Mouse (Mus musculus) c-Kit-positive CD71-negative TER-119-negative erythroid progenitor cells, embryonic 14.5 days (primary cell): ENCODE measurements around the gene Arhgap4.
A peak's percentile ranks its signal among the peaks of the same experiment; 100 is the strongest.

ENCODE experiments used
- DNase-seq: peaks from one replicate; pipeline ENCODE4 v3.0.0-alpha.2; 2013; ENCODE audit warnings: low read depth

Gene Arhgap4

DNA sequence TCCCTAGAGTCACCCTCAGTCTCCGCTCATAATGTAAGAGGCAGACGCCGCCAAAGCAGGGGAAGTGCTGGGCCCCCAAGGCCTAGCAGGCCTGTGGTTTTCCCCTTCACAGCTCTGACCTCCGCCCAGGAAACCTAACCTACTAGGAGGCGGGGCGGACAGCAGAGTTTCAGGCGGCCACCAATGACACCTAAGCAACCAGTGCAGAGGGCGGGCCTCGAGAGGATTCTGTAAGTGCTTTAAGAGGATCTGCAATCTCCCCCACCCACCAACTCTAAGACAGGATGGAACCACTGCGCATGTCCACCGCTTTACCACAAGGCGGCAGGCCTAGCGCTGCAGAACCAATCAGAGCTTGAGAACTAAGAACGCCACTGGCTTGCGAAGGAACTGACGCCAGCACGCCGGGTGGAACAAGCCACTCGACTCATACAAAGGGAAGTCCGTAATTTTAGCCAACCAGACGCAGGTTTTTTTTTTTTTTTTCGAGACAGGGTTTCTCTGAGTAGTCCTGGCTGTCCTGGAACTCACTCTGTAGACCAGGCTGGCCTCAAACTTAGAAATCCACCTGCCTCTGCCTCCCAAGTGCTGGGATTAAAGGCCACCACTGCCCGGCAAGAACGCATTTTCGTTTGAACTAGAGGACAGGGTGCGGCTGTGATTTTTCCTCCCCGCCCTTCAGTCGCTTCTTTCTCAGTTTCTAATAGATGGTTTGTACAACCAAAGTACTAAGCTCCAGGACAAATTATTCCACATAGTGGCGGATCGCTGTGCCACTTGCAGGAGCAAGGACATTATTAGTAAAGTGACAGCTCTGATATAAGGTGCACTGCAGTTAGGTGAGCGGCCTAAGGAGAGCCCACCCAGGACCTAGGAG lies 6.6 kb downstream of the Arhgap4 start:
- peak; percentile 83 for DNase-seq

DNA sequence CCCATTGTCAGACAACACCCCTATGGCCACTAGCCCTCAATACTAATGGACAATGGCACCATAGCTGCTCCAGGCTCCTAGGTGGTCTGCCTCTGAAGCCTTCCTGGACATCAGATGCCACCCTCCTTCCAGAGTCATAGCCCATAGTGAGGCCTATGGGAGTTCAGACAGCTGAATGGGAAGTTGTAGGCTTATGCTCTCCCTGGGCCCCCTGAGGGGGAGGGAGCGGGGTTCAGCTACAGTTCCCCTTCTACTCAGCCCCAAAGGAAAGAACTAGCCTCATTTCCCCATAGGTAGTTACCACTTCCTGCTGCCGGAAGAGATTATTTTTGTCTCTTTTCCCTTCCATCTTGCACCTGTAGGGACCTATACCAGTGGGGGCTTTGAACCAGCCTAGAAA lies 10.1 kb downstream of the Arhgap4 start:
- no peak for DNase-seq

DNA sequence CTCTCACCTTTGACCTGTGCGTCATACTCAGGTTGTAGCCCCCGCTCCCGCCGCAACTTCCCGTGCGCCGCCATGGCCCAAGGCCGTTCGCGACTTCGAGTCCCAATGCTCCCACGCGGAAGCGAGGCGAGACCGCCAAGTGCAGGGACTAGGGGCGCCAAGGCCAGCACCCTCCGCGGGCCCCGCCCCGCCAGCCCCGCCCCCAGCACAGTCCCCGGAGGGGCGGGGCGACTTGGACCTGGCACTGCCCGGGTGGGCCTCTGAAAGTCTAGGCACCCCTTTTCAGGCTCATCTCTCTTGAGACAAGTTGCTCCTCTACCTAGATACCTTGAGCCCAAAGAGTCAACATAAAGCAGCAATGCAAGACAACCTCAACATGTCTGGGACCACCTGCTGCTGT lies 10.5 kb downstream of the Arhgap4 start:
- DNase-seq, result no peak

DNA sequence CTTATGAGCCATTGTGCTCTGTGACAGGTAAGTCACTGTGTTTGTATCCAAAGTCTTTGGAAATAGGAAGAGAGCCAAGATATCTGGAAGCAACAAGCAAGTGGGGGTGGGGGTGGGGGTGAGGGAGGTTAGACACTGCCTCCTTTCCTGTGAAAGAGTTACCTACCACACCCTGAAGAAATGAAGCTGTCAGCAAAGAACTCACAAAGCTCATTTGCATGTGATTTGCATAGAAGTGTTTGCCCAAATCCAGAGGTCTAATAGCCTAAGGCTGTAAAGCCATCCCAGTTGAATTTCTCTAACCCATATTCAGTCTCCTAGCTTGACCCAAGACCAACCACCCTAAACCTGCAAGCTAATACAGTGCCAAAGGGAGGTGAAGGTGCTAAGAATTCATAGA lies 11.2 kb downstream of the Arhgap4 start:
- no peak for DNase-seq

DNA sequence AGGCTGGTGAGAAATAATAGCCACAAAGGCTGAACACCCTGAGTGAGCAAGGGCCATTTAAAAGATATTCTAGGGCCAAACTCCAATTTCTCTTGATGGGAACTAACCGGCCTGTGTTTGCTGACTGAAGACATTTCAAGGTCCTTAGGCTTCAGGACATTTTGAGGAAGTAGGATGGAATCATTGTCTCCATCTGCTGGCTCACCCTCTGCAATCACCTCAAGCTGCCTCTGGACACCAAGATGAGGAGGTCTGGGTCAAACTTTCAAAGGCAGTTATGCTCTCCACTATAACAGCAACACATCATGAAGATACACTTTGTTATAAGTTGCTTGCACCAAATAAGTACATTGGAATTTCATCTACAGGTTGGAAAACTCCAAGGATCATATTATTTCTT lies 11.6 kb downstream of the Arhgap4 start:
- DNase-seq, result no peak

DNA sequence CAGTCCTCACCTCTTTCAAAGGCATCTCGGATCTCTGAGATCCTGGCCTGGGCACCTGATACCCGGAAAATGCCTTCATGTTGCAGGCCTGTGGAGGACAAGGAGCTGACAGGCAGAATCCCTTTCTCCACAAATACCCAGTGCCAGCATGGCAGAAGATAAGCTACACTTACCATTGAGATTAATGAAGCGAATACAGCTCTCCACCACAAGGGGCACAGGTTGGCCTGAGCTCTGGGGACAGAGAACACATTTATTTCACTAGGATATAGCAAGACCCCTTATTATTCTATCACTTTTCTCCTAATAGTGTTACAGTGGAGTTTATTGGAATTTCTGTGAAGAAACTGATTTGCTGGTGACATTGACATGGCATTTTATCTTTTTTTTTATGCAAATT lies 23.7 kb downstream of the Arhgap4 start:
- no peak for DNase-seq

DNA sequence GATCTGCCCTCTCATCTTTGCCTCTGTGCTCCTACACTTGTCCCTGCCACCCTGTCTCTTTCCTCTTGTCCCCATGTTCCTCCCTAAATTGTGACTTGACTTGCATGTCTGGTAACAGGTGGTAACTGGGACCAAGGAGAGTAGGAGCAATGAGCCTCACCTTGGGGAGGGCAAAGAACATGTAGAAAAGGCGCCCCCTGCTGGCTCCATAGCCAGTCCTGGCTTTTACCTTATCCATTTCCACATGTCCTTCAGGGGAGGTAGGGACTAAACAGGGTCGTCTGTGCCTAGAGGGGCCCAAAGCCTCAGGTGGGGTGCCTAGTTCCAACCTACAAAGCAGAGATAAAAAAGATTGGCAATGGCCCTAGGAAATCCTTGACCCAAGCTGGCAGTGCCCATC lies 26.0 kb downstream of the Arhgap4 start, which contains the start of gene L1cam:
TSS of gene L1cam (minus strand) at position 387 of the 400 bp plus-strand sequence.
- no peak for DNase-seq

DNA sequence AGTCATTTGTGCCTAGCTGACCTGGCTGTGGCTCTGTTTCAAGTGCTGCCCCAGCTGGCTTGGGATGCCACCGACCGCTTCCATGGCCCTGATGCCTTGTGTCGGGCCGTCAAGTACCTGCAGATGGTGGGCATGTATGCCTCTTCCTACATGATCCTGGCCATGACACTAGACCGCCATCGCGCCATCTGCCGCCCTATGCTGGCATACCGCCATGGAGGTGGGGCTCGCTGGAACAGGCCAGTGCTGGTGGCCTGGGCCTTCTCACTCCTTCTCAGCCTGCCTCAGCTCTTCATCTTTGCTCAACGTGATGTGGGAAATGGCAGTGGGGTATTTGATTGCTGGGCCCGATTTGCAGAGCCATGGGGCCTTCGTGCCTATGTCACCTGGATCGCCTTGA lies 28.8 kb downstream of the Arhgap4 start:
- no peak for DNase-seq

DNA sequence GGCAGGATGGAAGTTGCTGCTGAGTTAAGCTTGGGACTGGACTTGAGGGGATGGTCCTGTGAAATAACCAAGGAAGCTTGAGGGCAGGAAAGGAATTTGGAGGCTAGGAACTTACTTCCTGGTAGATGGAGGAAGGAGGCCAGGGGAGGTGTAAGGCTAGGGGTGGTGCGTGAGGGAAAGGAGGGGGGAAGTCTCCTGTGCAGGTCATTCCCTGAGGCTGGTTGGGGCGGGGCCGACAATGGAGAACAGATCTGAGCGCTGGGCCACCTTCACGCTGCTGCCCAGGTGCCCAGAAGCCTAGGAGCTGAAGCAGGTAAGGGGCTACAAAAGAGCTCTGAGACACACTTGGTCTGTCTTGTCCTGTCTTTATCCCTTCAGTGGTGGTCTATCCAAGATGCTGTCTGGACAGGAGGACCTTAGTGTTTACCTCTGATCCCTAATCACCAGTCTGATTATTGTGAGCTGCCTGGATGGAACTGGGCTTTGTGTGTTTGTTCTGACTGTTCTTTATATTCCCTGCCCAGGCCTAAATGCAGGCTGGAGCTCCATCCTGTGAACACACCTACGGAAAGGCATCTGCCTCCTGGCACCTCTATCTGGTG lies 30.0 kb downstream of the Arhgap4 start, which contains the start of gene Avpr2:
TSS of gene Avpr2 (plus strand) at position 552 of the 602 bp plus-strand sequence.
- no peak for DNase-seq

DNA sequence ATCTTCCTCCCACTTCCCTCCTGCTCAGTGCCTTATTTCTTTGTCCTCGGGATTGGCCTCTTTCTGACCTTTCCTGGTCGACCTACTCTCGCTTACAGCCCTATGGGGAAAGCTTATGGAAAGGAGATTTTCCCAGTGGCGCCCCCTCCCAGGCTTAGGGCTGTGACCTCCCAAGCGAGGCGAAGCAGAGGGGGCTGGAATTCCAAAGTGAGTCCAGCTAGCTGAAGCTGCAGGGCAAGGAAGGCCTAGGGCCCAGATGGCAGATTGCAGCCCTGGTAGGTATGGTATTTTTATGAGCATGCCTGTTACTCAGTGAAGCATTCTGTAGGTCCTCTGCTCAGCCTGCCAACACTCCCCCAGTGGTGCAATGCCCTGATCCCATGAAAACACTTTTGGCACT lies 40.2 kb downstream of the Arhgap4 start:
- DNase-seq, result no peak

DNA sequence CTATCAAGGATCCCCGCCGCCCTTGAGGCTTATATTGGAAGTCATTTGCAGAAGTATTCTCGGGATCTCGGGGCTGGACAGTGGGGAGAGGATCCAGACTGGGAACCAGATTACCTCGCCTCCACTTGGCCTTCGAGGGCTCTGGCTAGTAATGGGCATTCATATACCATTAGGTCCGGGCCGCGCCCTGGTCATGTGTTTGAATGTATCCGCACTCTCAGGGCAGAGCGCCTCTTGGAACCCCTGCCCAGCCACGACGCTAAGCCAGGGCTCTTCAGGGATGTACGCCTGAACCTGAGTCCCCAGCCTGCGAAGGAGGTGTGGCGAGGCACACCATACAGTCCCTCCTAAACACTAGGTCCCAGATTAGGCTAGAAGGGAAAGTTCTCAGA lies 40.6 kb downstream of the Arhgap4 start:
- DNase-seq, result no peak

DNA sequence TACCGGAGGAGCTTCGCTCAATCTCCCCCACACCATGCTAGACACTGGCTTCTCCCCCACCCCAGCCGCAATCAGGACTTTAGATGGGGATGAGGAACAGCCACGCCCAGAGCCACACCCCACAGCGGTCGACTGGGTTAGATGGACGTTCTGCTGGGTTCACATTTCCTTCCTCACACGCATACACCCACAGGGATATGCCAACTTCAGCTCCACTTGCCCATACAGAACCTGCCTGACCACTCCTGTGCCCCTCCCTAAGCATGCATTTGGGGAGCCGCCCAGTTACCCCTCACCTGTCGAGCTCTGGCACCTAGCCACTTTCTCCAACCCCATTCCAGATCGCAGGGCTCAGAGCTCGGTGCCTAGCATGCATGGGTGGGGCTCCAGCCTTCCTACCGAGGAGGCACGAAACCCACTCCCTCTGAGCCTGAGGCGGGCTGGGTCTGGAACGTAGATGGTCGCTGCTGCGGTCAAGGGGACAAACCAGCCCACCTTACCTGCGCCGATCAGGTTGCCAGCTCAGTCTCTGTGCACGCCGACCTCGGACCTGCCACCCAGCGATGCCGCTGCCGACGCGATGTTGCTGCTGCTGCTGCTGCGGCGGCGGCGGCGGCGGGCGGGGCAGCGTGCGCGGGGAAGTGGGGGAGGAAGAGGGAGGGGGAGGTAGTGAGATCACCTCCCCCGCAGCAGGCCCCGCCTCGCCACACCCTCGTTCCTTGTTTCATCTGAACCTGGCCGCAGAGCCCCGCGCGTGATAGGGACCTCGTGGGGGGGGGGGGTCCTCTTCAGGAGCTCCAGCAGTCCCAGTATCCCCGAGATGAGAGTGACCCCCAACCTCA lies 41.3 kb downstream of the Arhgap4 start:
- DNase-seq, result no peak

DNA sequence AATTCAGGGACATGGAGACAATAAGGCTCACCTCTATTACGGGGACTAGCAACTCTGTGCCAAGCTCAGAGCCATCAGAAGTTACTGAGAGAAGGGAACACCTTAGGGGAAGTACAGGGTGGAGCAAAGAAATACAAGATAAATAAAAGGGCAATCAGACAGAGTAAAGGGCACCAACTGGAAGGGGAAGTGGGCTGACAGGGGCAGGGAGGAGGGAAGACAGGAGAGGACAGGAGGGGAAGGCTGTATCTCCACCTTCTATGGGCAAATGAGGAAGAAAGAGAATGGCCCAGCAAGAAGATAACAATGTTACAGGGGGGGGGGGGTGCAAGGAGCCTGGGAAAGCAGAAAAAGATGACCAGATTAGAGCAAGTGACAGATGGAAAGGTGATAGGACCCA lies 44.7 kb downstream of the Arhgap4 start:
- DNase-seq, result no peak

DNA sequence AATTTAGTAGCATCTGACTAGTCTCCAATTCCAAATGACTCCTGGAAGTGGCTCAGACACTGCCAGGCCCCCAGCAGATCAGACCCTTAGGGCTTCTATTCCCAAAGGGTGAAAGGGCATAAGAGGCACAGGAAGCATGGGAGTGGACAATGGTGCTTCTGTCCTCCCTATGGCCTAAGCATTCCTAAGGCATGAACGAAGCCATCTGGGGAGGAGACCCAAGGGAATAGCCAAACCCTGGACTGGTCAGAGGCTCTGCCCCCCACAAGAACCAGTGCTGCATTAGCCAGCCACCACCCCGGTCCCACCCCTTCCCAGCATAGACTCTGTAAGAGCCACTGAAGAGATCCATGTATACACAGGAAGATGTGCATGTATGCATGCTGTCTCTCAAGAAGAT lies 45.8 kb downstream of the Arhgap4 start:
- no peak for DNase-seq

DNA sequence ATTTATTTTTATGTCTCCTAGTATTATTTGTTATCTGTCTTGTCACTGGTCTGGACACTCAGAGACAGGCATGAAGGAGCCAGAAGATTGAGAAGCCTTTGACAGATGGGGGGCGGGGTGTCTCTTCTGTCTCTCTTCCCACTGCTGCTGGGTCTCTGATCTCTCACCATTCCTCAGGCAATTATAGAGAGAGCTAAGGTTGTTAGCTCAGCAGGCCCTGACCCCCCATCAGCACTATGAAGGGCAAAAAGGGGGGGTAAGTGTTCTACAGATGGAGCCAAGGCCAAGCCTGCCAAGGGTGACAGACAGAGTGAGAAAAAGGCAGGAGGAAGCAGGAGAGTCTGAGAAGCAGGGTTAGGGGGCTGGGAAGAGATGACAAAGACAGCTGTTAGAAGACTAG lies 49.7 kb downstream of the Arhgap4 start:
- no peak for DNase-seq

DNA sequence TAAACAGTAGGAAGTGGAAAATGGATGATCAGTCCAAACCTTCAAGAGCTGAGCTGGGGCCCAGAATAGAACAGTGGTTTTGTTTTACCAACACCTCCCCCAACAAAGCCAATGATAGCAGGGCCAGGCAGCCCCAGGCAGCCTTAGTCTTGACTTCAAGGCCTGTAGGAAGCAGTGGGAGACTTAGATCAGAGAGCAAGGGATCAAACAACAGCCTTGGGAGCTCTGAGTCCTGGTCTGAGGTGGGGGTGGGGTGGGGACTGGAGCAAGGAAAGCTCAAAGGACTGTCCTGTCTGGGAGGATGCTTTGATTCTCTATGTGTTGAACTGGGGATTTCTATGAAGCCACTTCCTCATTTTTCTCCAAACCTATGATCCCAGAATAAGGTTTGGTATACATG lies 50.2 kb downstream of the Arhgap4 start:
- DNase-seq, result no peak

DNA sequence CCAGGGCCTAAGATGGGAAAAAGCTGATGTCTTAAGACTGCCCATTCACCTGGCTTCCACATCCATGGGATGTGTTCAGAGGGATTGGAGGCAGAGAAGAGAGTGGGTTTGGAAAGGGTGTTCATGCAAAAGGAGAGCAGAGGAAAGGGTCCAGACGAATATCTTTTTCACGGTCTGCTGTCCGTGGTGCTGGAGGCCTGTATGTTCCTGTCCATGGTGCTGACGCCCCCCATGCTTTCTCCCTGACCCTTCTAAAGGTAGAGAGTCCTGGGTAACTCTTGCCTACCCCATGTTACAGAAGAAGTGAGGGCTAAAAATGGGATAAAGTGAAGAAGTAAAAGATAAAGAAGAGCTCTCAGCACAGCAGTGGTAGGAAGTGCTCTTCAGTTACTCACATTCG lies 52.3 kb downstream of the Arhgap4 start:
- DNase-seq, result peak; percentile 32

DNA sequence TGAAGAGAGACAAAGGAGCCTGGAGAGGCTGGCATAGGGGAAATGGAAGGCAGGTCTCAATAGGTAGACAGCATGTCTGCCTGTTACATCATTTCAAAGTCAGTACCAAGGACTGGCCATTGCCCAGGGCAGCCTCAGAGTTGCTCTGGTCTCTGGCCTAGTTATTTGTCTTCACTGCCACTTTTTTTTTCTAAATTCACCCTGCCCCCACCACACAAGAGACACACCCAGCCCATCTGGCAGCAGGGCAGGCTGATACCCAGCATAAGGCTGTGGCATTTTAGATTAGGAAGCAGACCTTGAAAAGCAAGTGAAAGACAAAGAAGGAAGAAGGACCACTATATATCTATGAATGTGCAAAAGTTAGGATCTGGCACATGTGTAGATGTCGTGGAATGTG lies 53.8 kb downstream of the Arhgap4 start:
- DNase-seq, result no peak

DNA sequence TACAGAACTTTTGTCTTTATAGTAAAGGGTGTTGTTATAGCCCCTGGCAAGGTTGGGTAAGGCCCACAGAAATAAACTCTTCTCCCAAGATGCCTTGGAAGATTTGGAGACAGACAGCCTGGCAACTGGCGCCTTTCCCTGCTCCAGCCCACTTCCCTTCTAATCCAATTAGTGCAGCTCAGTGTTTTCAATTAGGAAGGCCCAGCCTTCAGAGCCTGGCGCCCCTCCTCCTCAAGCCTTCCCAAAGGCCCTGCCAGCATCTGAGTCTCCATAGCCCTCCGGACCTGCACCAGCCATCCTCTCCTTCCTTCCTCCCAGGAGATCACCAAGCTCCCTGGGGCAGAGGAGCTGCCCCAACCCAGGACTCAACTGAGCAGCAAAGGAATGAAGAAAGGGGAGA lies 54.4 kb downstream of the Arhgap4 start:
- no peak for DNase-seq

DNA sequence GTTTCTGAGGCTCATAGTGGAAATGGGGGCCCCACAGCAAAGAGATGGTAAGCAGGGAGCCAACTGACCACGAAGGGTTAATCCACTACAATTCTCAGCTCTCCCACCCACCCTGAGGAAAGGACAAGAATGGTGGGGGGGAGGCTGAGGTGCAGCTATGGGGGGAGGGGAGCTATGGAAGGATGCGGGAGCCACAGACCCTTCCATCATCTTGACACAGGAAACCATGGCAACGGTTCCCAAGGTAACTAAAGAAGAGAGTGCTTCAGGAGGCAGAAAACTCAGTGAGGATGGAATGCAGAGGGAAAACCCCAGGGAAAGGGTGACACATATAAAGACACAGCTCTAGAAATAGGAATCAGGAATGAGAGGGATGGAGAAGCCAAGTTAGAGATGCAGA lies 57.0 kb downstream of the Arhgap4 start:
- no peak for DNase-seq

DNA sequence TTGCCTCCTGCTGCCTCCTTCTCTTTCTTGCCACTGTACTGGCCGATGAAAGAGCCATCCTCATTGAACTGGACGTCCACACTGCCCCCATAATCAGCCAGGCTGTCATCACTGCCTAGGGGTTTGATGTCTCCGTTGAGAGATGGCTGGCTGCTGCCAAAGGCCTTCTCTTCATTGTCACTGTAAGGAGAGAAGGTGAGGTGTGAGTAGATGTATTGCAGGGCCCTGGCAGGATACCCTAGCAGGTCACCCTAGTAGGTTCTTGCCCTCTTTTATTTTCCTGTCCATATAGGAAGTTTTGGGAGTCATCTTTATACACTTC lies 66.6 kb downstream of the Arhgap4 start:
- DNase-seq, result no peak

DNA sequence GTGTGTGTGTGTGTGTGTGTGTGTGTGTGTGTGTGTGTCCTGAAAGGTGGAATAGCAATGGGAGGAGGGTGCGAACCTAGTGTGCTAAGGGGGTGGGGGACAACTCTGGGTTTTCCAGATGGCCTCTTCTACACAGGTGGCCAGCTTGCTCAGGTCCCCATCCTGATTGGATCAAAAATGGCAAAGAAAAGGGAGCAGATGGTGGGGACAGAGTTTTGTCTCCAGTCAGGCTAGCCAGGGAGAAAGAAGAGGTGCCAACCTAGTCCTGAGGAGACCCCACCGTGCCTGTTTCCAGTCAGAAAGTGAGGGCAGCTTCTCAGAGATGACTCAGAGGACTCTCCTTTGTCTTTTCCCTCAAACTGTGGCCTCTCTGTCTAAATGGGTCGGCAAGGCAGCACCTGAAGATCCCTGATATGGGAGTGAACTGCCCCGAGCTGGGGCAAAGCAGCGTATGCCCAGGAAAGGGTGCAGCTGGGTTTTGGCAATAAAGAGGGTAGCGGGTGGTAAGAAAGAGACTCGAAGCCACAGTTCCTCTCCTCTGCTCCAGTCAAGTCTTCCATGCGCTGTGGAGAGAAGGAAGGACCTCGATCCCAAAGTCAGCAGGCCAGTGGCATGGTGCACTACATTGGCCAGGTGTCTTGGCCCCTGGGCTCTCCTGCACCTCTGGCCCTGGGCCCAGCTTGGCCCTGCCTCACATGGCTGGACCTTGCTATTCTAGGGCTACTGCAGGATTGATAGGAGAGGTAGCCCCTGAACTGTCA lies 67.2 kb downstream of the Arhgap4 start:
- DNase-seq, result no peak
